Mouse (Mus musculus): ENCODE results near the gene Klk1b4.
"Not testable (repeated sequence)": the region's sequence is repeated elsewhere in the genome, so short reads cannot be mapped to it uniquely, and the experiment has no call there.

Gene Klk1b4

DNA sequence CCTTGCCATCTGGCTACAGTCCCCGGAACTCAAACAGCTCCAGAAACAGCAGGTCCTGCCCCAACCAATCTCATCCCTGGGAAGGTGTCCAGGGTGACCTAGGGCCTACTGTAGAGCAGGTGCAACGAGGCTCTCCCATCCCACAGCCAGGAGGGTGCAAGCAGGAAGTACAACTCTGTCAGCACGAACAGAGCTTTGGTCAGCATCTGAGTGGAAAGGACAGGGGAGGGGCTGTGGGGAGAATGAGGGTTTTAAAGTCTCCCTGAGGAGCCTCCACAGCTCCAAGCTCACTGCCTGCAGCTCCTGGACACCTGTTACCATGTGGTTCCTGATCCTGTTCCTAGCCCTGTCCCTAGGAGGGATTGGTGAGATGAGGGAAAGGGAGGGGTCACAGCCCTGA, at the start of gene Klk1b4:
Gene Klk1b4, plus strand, starts transcription at position 301 of the 400 bp plus-strand sequence.
- in situ Hi-C loops (cut with MboI, MseI), result not testable (repeated sequence)

DNA sequence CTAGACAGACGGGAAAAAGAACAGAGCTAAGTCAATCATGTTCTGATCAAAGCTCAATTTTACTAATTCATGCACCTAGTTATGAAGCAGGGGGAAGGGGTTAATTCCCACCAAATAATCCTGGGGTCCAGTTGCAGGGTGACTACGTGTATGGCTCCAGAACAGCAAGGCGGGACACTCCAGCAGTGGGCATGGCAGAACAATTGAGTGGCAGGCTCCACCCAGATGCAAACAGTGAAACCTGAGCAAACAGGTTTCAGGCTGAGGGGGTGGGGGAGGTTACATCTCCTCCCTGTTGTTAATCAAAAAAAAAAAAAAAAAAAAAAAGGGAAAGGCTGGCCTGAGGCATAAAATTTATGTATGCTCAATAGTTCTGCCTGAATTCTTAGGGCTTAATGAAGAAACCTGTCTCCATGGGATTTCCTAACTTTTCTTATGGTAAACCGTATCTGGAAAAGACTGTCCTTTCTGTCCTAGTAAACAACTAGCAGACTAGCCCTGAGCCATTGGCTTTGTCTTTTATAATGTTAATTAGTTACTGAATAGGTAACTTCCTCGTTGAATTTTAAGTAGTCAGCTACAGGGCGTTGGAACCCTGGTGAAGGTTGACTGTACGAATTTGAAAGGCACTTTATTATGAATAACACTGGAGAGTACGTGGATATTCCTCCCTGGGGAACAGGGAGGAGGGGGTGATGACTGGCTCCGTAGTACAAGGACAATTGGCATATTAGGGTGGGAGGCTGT, 27.8 kb upstream of the Klk1b4 start:
- in situ Hi-C loops (cut with MboI, MseI), result loop anchor here (5.0 kb wide), 1 partner anchor 57 kb away; no protein-coding TSS in a partner anchor

- in situ Hi-C loops (cut with MboI, MseI), result not testable (repeated sequence)
Measured at GRCm38 (mm10) chr7:44186516-44186915, 20.7 kb upstream of the Klk1b4 start.

GRCm38 (mm10) chr7:44187936-44188335, 19.3 kb upstream of the Klk1b4 start, which contains the start of gene Klk1b24:
Gene Klk1b24 (plus strand): TSS chr7:44188236.
- in situ Hi-C loops (cut with MboI, MseI), result not testable (repeated sequence)

GRCm38 (mm10) chr7:44193466-44193865, 13.8 kb upstream of the Klk1b4 start:
- in situ Hi-C loops (cut with MboI, MseI), result not testable (repeated sequence)

- in situ Hi-C loops (cut with MboI, MseI), result no loop called here
Measured at GRCm38 (mm10) chr7:44197891-44198290, 9.3 kb upstream of the Klk1b4 start, which contains the start of gene Klk1b3. Gene Klk1b3 (plus strand): TSS chr7:44198191.

- in situ Hi-C loops (cut with MboI, MseI), result no loop called here
Measured at GRCm38 (mm10) chr7:44208307-44208706, 1.1 kb downstream of the Klk1b4 start.

DNA sequence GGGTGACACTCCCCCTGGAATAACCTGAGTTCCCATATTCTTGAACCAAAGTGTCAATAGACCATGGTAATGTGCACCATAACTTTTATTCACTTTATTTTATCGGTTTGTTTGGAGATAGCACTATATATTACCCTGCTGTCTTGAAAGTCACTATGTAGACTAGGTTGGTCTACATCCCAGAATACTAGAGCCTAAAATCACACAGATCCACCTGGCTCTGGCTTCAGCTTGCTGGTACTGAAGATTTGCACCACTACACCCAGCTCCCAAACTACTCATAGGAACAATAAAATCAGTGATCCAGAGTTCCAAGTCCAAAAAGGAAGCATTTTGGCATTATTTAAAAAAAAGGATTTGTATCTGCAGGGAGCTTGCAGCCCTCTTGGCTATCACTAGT, 8.4 kb downstream of the Klk1b4 start, which contains the start of gene Klk1b5:
Gene Klk1b5, plus strand, starts transcription at position 301 of the 400 bp plus-strand sequence.
- in situ Hi-C loops (cut with MboI, MseI), result no loop called here

- in situ Hi-C loops (cut with MboI, MseI), result not testable (repeated sequence)
Measured at GRCm38 (mm10) chr7:44221601-44222000, 14.4 kb downstream of the Klk1b4 start.

DNA sequence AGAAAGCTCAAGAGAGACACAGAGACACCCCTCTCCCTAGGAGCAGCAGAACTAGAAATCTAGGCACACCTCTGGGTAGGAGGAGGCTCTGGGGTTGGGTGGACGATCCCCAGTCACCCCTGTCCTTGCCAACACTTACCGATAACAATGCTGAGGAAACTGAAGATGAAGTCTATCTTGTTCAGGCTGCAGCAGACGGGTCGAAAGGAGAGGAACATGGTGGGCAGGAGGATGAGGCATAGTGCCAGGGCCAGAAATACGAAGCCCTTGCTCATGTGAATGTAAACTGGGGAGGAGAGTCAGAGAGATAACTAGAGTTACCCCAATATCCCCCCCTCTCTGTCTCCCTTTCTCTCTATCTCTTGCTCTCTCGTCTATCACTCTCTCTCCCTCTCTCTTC, 15.1 kb downstream of the Klk1b4 start:
- in situ Hi-C loops (cut with MboI, MseI), result not testable (repeated sequence)

DNA sequence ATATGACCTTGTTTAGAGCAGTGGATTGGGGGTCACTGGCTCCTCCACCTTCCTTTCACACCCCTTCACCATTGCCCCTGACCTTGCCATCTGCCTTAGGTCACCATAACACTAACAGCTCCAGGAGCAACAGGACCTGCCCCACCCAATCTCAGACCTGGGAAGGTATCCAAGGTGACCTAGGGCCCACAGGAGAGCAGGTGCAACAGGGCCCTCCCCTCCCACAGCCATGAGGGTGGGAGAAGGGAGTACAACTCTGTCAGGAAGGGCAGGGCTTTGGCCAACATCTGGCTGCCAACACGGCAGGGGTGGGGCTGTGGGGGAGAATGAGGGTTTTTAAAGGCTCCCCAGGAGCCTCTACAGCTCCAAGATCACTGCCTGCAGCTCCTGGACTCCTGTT, 17.8 kb downstream of the Klk1b4 start, which contains the start of gene Klk1:
Gene Klk1, plus strand, starts transcription at position 285 of the 400 bp plus-strand sequence.
- in situ Hi-C loops (cut with MboI, MseI), result no loop called here

DNA sequence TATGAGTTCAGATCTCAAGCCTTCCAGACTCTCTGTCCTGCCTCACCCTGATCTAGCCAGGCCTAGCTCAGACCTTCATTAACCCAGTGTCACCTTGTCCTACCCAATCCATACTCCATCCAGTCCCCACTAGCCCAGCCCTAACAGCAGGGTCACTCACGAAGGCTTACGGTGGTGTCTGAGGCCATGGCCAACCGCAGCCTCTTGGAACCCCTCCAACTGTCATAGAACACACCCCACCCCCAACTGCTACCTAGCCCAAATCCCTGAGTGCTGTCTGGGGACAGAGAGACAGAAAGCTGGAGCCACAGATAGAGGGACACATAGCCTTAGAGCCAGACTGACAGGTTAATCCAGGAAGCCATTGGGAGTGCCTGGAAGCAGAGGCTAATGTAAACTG, 28.7 kb downstream of the Klk1b4 start, which contains the start of gene Gm36864:
Gene Gm36864, plus strand, starts transcription at position 269 of the 400 bp plus-strand sequence.
- in situ Hi-C loops (cut with MboI, MseI), result no loop called here

DNA sequence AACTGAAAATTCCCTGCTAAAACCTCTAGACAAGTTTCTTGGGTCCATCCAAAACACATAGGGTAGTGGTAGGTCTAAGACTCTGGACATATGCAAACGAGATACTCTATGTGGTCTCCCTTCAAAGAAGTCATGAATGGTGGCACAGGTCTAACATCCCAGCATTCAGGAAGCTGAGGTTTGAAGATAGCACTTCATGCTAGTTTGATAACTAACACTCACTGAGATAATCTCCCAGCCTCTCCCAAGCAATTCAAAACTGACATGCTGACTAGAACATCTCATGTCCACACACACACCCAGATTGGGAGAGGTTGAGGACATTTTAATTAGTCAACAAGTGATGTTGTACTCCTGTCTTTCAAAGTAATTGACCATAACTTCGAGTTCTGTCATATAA, 32.7 kb downstream of the Klk1b4 start:
- in situ Hi-C loops (cut with MboI, MseI), result loop anchor here (10.0 kb wide), 1 partner anchor 565 kb away; the partner anchor contains the start of gene Ctu1

- in situ Hi-C loops (cut with MboI, MseI), result loop anchor here (10.0 kb wide), 1 partner anchor 566 kb away; the partner anchor contains the start of gene Ctu1
Measured at GRCm38 (mm10) chr7:44240712-44241111, 33.5 kb downstream of the Klk1b4 start.

GRCm38 (mm10) chr7:44241163-44241562, 33.9 kb downstream of the Klk1b4 start:
- in situ Hi-C loops (cut with MboI, MseI), result loop anchor here (10.0 kb wide), 1 partner anchor 566 kb away; the partner anchor contains the start of gene Ctu1

GRCm38 (mm10) chr7:44244080-44244479, 36.8 kb downstream of the Klk1b4 start:
- in situ Hi-C loops (cut with MboI, MseI), result loop anchor here (10.0 kb wide), 1 partner anchor 569 kb away; the partner anchor contains the start of gene Ctu1

GRCm38 (mm10) chr7:44246055-44246983, 39.1 kb downstream of the Klk1b4 start, which contains the start of the genes 1700028J19Rik and 2410002F23Rik:
Gene 1700028J19Rik (minus strand): TSS chr7:44246695.
Gene 2410002F23Rik (plus strand): TSS chr7:44246722.
- in situ Hi-C loops (cut with MboI, MseI), result loop anchor here (10.0 kb wide), 1 partner anchor 572 kb away; the partner anchor contains the start of gene Ctu1

DNA sequence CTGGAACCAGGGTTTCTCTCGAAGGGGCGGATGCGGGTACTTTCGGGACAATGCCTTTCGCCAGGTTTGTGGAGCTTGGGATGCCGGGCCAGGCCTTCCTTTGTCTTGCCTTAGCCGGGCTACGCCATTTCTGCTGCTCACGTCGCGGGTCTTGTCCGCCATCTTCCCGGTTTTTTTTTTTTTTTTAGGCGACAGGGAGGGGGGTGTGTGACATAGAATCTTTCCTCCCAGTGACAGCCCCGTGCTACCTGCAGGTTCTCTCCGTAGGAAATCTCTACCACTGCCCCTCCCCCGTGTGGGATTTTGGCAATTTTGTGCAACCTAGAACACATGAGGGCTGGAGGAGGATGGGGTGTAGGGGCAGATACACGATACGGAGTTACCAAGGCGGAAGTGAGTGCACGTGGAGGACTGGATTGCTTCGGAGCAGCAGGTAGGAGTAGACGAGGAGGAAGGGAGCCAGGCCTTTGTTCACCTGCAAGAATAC, 39.8 kb downstream of the Klk1b4 start:
- in situ Hi-C loops (cut with MboI, MseI), result loop anchor here (10.0 kb wide), 1 partner anchor 572 kb away; the partner anchor contains the start of gene Ctu1

DNA sequence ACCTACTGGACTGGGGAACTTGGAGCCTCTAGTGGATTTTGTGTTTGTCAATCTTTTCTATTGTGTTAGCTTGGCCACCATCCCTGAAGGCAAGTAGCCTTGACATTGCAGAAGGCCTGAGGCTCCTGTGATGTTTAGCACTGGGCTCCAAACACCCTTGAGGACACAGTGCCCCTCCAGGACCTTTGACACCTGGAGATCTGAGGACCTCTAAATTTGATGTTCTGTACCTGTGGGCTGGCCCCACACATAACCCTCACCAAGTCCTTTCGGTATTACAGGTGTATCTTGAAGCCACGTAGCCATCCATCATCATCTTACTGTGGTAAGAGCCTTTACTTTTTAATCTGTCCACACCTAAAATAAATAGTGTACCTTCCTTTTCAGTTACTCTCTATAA, 40.7 kb downstream of the Klk1b4 start:
- in situ Hi-C loops (cut with MboI, MseI), result loop anchor here (10.0 kb wide), 1 partner anchor 573 kb away; the partner anchor contains the start of gene Ctu1

DNA sequence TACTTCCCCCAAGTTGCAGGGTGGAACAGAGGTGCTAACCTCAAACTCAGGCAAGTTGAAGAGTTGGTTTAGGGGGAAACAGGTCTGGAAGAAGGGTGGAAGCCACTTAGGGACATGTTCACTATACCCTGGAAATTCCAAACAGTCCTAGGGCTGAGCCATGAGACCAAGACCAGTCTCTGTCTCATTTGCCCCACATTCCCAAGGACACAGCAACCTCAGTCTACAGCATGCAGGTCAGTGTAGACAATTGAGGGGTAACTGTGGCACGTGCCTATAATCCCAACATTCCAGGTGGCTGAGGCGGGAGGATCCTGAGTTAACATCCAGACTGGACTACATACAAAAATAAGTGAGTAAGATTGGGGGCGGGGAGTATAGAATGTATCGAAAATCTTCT, 42.0 kb downstream of the Klk1b4 start:
- in situ Hi-C loops (cut with MboI, MseI), result loop anchor here (10.0 kb wide), 1 partner anchor 574 kb away; the partner anchor contains the start of gene Ctu1

All from regulatory T cell (primary cell).